8 mouse cellular contexts compared by ENCODE assay signal in the genomic region with DNA sequence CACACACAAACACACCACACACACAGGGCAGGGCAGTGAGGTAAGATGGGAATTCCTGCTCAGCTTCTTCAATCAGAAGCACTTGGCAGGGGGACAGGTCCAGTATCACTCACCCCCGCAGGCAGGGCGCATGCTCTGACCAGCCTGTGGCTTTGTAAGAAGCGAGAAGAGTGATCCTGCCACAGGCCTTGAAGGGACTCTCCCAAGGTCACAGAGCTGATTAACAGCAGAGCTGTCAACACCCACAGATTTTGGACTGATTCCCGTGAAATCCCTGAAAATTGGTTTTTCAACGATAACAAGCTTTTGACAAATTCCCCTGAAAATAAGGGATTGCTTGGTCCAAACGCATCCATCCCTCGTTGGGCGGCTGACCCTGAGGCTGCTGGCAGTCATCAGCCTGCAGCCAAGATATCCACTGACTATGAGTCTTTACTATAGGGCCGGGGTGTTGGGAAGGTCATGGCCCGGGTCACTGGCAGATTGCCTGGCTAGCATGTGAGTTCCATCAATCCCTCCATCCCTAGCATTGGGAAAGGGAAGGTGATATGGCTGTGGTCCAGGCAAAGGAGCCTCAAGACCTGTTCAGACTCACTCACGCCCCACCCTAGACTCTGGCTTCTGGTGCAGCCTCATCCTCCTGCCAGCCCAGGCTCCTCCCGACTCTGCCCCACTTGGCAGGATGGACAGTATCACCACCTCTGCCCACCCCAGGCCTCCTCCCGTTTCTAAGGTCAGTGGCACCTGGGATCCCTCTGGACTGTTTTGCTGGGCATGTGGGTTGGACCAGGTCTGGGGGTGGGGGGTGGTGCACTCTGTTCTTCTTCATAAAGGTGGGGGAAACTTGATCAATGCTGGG. TPM values are rescaled to one million over a fixed set of nuclear protein-coding genes. Genes with fewer than 3 reads are reported as not detected.
DNase-seq lines count a peak whose midpoint lies in the region; ATAC-seq lines count a peak whose summit lies in the region.
"Had no signal": no experiment of that assay in that cellular context is flagged by ENCODE, and none has a peak within 500 bp of the region (broad histone marks: within the 10 kb centered on the region; RNA-seq: fewer than 3 reads in every experiment).

No protein-coding gene starts in this region.

- peaks cover 55% of the 10 kb centered on the region for H3K4me1 ChIP-seq in forebrain, embryonic 15.5 days
- H3K4me1 ChIP-seq in kidney, embryonic 14.5 days (ENCODE audit: control insufficient read depth, insufficient read depth, low read length), result peaks cover 60% of the 10 kb centered on the region

- H3K4me3 ChIP-seq in forebrain, embryonic 15.5 days, result no peak overlapping the region
- H3K4me3 ChIP-seq in kidney, embryonic 14.5 days (ENCODE audit: low read length), result no peak overlapping the region
- H3K4me3 ChIP-seq: embryonic facial prominence, embryonic 15.5 days had no signal

- ATAC-seq in forebrain, embryonic 15.5 days (replicated peaks), result 0 out of 2 replicates have a peak, but pooled peaks have one; percentile 2
- peak; percentile 2; the same call in 1 of the 2 replicates for ATAC-seq in kidney, embryonic 14.5 days (ENCODE audit: low FRiP score, low TSS enrichment)
- ATAC-seq in CD4-positive, CD25-positive, alpha-beta regulatory T cell, adult 4 months, result no peak
- ATAC-seq in erythroid progenitor cell, adult 5-6 weeks (replicated peaks; ENCODE audit: low FRiP score, poor library complexity, severe bottlenecking), result no peak

- H3K27me3 ChIP-seq in forebrain, embryonic 15.5 days, result no peaks in the 10 kb centered on the region
- H3K27me3 ChIP-seq in kidney, embryonic 14.5 days (ENCODE audit: control insufficient read depth, insufficient read depth, low read length), result no peaks in the 10 kb centered on the region
- H3K27me3 ChIP-seq: embryonic facial prominence, embryonic 15.5 days had no signal

- H3K27ac ChIP-seq in forebrain, embryonic 15.5 days (replicated peaks), result no peak overlapping the region; the same call in 1 of the 2 replicates
- no peak overlapping the region for H3K27ac ChIP-seq in kidney, embryonic 14.5 days (ENCODE audit: low read depth, low read length)
- H3K27ac ChIP-seq: embryonic facial prominence, embryonic 15.5 days had no signal

- H3K4me2 ChIP-seq in forebrain, embryonic 15.5 days (replicated peaks), result no peak overlapping the region
- H3K4me2 ChIP-seq in kidney, embryonic 14.5 days (replicated peaks; ENCODE audit: low read depth, low read length), result no peak overlapping the region
- H3K4me2 ChIP-seq: embryonic facial prominence, embryonic 15.5 days had no signal

- no peaks in the 10 kb centered on the region for H3K9me3 ChIP-seq in forebrain, embryonic 15.5 days
- no peaks in the 10 kb centered on the region for H3K9me3 ChIP-seq in kidney, embryonic 14.5 days (ENCODE audit: control insufficient read depth, low read length)
- H3K9me3 ChIP-seq: embryonic facial prominence, embryonic 15.5 days had no signal

- H3K36me3 ChIP-seq in forebrain, embryonic 15.5 days, result no peaks in the 10 kb centered on the region
- no peaks in the 10 kb centered on the region for H3K36me3 ChIP-seq in kidney, embryonic 14.5 days (ENCODE audit: control insufficient read depth, insufficient read depth, low read length)
- H3K36me3 ChIP-seq: embryonic facial prominence, embryonic 15.5 days had no signal

- H3K9ac ChIP-seq in forebrain, embryonic 15.5 days (replicated peaks), result no peak overlapping the region
- no peak overlapping the region for H3K9ac ChIP-seq in kidney, embryonic 14.5 days (ENCODE audit: low read depth, low read length)
- H3K9ac ChIP-seq: embryonic facial prominence, embryonic 15.5 days had no signal

- 47% methylated on average over 13 of the region's 13 CpGs for WGBS in forebrain, embryonic 15.5 days
- WGBS in kidney, embryonic 14.5 days, result 38% methylated on average over 13 of the region's 13 CpGs

- peak; percentile 80 for DNase-seq in ovary, adult 18-20 months (ENCODE audit: low spot score)
- DNase-seq in ovary, postnatal 10 days (ENCODE audit: low spot score), result no peak
- DNase-seq in urinary bladder, postnatal 14 days (ENCODE audit: low spot score), result no peak

RNA-seq across cellular contexts. Expression of gene Spsb4, which starts 41.1 kb away (rescaled TPM):
- polyA plus RNA-seq in forebrain, embryonic 15.5 days (2015; fragmentation: Nextera tagmentation; extraction: Ambion mirVana), result 24.7 and 25.6 TPM in 2 replicates
- polyA plus RNA-seq in kidney, embryonic 14.5 days (2014; fragmentation: Nextera tagmentation; extraction: Ambion mirVana), result 42.0 and 55.6 TPM in 2 replicates
- not detected for polyA plus RNA-seq in CD4-positive, CD25-positive, alpha-beta regulatory T cell, adult 4 months (2017; shearing (Covaris generic))
- 3.4 TPM in 1 of 2 replicates, not detected in the other for total RNA-seq in erythroid progenitor cell, adult 5-6 weeks (2015; ENCODE audit: low replicate concordance)
- not detected in 2 replicates for total RNA-seq in erythroid progenitor cell, adult 5-6 weeks (2017; ENCODE audit: low replicate concordance)

Comparison
In these comparisons a context has a peak if more than half of its experiments do, and no peak if none do; other contexts are left out.
1. ATAC-seq: peak in forebrain, embryonic 15.5 days (single experiment) and kidney, embryonic 14.5 days (single experiment); none in CD4-positive, CD25-positive, alpha-beta regulatory T cell, adult 4 months (single experiment) and erythroid progenitor cell, adult 5-6 weeks (single experiment).
2. RNA of gene Spsb4, which starts 41.1 kb away (polyA plus RNA-seq): 42.0 to 55.6 TPM in kidney, embryonic 14.5 days and 24.7 to 25.6 TPM in forebrain, embryonic 15.5 days; not detected in CD4-positive, CD25-positive, alpha-beta regulatory T cell, adult 4 months; every median in the first group is over 10 times any median in the second.